Mouse (Mus musculus) T-helper 1 cell (primary cell): Measurements from ENCODE around the gene 4930522L14Rik.
"Not testable (repeated sequence)": the region's sequence is repeated elsewhere in the genome, so short reads cannot be mapped to it uniquely, and the experiment has no call there.

ENCODE experiments used
- in situ Hi-C: fragments of 300-600 bp; cut with MboI, MseI; formaldehyde crosslinking; loops from one replicate; pipeline ENCODE4 v1.15.1; 2025; ENCODE audit warnings: high pct_unique_total_duplicates

The 4930522L14Rik gene

DNA sequence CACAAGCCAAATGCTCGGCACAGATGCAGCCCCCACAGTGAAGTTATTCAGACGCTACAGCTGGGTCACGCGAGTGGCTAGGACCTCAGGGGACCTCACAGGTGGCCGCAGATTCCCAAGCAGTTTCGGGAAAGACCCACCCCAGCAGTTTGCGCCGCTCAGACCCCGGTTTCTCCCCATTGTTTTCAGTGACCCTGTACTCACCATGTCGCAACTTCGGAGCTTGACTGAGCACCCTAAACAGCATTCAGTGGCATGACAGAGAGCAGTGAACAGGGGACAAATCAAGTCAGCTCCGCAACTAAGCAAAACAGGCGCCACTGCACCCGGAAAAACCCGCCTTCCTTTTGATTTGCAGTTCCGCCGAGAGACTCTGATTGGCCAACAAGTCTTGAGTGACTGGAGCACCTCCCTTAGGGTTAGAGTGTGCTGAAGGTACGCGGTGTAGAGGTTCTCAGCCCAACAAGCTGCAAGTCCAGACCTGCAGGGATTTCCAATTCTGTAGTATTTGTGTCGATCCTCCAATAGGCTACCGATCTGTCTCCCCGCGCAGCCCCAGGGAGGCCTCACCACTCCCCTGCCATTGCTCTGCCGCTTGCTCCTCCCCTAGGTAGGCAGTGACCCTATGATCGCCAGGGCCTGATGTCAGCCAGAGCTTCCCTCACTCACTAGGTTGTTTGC lies at the start of gene 4930522L14Rik:
TSS of gene 4930522L14Rik (minus strand) at position 496 of the 681 bp plus-strand sequence.
- in situ Hi-C loops: loop anchor here (5.0 kb wide), 1 partner anchor 59 kb away; the partner anchor contains the start of gene 5430403G16Rik

DNA sequence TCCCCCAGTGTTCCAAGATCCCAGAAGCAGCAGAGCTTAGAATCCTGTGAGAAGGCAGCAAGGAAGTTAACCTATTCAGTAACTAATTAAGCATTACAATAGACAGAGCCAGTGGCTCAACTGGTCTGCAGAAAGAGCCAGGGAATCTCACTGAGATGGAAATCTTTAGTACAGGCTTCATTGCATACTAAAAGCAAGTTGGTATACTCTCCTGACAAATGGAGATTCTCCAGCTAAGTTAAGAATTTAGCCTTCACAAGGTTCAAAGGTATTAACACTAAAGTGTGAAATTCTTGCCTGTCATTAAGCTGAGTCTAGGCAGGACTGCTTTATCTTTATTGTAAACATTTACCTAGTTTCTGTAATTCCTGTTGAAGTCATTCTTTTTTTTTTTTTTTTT lies 49.8 kb upstream of the 4930522L14Rik start:
- in situ Hi-C loops: not testable (repeated sequence)

- in situ Hi-C loops: not testable (repeated sequence)
These were observed 48.3 kb upstream of the 4930522L14Rik start for GRCm38 (mm10) chr5:109799948-109800347.

GRCm38 (mm10) chr5:109797017-109797416 lies 45.3 kb upstream of the 4930522L14Rik start:
- in situ Hi-C loops: not testable (repeated sequence)

DNA sequence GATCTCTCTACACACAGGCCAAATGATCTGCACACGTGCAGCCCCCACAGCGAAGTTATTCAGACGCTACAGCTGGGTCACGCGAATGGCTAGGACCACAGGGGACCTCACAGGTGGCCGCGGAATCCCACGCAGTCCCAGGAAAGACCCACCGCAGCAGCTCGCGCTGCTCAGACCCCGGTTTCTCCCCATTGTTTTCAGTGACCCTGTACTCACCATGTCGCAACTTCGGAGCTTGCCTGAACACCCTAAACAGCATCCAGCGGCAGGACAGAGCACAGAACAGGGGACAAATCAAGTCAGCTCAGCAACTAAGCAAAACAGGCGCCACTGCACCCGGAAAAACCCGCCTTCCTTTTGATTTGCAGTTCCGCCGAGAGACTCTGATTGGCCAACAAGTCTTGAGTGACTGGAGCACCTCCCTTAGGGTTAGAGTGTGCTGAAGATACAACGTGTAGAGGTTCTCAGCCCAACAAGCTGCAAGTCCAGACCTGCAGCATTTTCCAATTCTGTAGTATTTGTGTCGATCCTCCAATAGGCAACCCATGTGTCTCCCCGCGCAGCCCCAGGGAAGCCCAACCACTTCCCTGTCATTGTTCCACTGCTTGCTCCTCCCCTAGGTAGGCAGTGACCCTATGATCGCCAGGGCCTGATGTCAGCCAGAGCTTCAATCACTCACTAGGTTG lies 44.4 kb upstream of the 4930522L14Rik start:
- in situ Hi-C loops: not testable (repeated sequence)

DNA sequence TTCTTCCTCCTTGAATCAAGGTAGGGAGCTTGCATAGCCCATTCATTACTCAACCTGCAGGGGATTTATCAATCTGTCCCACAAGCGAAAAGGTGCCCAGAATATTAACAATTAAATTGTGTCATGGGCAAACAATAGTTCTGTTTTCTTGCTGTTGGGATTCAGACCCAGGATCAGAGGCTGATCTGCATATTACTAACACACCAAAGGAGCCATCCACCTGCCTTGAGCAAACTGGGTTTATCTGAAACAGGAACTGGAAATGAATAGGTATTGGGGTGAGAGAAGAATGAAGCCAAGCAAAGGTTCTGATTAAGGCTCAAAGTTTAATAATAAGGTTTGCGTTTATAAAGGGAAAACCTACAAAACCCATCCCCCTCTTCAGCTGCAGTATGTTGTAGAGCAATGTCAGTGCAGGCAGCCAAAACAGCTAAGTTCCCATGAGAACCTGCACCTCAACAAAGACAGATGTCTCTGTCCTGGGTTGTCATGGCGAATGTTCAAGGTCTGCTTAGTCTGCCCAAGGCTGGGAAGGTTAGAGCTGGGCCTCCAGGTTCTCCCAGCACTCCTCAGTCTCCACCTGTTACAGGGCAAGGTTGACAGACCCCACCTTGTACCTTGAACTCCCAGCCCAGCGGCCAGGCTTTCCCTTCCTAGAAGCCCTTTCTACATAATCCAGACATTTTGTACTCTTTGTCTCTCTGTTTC lies 541 bp upstream of the 4930522L14Rik start:
- in situ Hi-C loops: loop anchor here (5.0 kb wide), 1 partner anchor 60 kb away; the partner anchor contains the start of gene 5430403G16Rik

GRCm38 (mm10) chr5:109745081-109745480 lies 6.6 kb downstream of the 4930522L14Rik start:
- in situ Hi-C loops: not testable (repeated sequence)

- in situ Hi-C loops: not testable (repeated sequence)
These were observed 34.3 kb downstream of the 4930522L14Rik start for GRCm38 (mm10) chr5:109717341-109717740.

DNA sequence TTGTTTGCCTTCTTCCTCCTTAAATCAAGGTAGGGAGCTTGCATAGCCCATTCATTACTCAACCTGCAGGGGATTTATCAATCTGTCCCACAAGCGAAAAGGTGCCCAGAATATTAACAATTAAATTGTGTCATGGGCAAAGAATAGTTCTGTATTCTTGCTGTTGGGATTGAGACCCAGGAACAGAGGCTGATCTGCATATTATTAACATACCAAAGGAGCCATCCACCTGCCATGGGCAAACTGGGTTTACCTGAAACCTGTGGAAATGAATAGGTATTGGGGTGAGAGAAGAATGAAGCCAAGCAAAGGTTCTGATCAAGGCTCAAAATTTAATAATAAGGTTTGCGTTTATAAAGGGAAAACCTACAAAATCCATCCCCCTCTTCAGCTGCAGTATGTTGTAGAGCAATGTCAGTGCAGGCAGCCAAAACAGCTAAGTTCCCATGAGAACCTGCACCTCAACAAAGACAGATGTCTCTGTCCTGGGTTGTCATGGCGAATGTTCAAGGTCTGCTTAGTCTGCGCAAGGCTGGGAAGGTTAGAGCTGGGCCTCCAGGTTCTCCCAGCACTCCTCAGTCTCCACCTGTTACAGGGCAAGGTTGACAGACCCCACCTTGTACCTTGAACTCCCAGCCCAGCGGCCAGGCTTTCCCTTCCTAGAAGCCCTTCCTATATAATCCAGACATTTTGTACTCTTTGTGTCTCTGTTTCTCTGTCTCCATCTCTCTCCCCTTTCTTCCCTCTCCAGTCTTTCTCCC lies 60.3 kb downstream of the 4930522L14Rik start:
- in situ Hi-C loops: loop anchor here (5.0 kb wide), 1 partner anchor 61 kb away; the partner anchor contains the start of gene 4930522L14Rik

- in situ Hi-C loops: loop anchor here (5.0 kb wide), 1 partner anchor 62 kb away; the partner anchor contains the start of gene 4930522L14Rik
These were observed 61.0 kb downstream of the 4930522L14Rik start, which contains the start of gene 5430403G16Rik for GRCm38 (mm10) chr5:109690537-109691201. TSS of gene 5430403G16Rik (minus strand) at chr5:109691041.
